In genomic region chr5:125267150-125267961, GRCm38 (mm10) we compare ENCODE assay signal across 8 mouse cellular contexts.
DNase-seq lines count a peak whose midpoint lies in the region; TF ChIP-seq lines count a peak whose summit lies in the region.

No protein-coding gene starts in this region.

- TF ChIP-seq CTCF in left cerebral cortex, adult 2 months (IDR thresholded peaks at IDR 0.05) = no peak
- TF ChIP-seq CTCF in embryonic fibroblast, embryonic 13.5 days (IDR thresholded peaks at IDR 0.05; ENCODE audit: borderline replicate concordance, insufficient read depth, low read length) = no peak

- intact Hi-C loops in left cerebral cortex, adult 2 months (cut with DNase I) = loop anchor here (1.0 to 2.0 kb wide), 3 partner anchors 41 to 211 kb away; no protein-coding TSS in a partner anchor
- intact Hi-C loops in left cerebral cortex, postnatal 25 days (cut with DNase I) = loop anchor here (1.0 to 5.0 kb wide), 4 partner anchors 41 to 210 kb away; partner anchors contain the start of gene Ncor2

- no peaks in the 10 kb centered on the region for H3K9me3 ChIP-seq in midbrain, embryonic 10.5 days (replicated peaks)

- H3K4me1 ChIP-seq in embryonic fibroblast, embryonic 13.5 days (ENCODE audit: control insufficient read depth, insufficient read depth, low read length) = peaks cover 2% of the 10 kb centered on the region; the same call in 1 of the 2 replicates
- H3K4me1 ChIP-seq in midbrain, embryonic 10.5 days = peaks cover 40% of the 10 kb centered on the region

- H3K4me3 ChIP-seq in left cerebral cortex, adult 2 months = no peak overlapping the region
- H3K4me3 ChIP-seq in embryonic fibroblast, embryonic 13.5 days (ENCODE audit: insufficient read depth, low read length) = no peak overlapping the region
- no peak overlapping the region for H3K4me3 ChIP-seq in midbrain, embryonic 10.5 days

- peak; percentile 61 to 67 for DNase-seq in left cerebral cortex, adult 2 months (ENCODE audit: extremely low spot score in 1 of 2, low spot score in 2 of 2)
- DNase-seq in left cerebral cortex, adult 9 months (ENCODE audit: low spot score in 2 of 2) = no peak
- peak; percentile 85 for DNase-seq in heart, postnatal 4 days
- DNase-seq in left cerebral cortex, postnatal 25 days (ENCODE audit: low spot score in 2 of 2) = peak; percentile 36 to 64
- DNase-seq in midbrain, embryonic 10.5 days (ENCODE audit: low spot score) = no peak
- DNase-seq in testis, postnatal 10 days (ENCODE audit: low spot score) = peak; percentile 73
- no peak for DNase-seq in urinary bladder, postnatal 10 days (ENCODE audit: low spot score)

- 71% methylated on average over 35 of the region's 35 CpGs for WGBS in midbrain, embryonic 10.5 days

- H3K27ac ChIP-seq in left cerebral cortex, adult 2 months = peak overlapping the region; percentile 32; the same call in 1 of the 2 replicates
- 0 out of 2 replicates have a peak overlapping the region, but pooled peaks have one; percentile 5 for H3K27ac ChIP-seq in embryonic fibroblast, embryonic 13.5 days (ENCODE audit: insufficient read depth, low read length)
- peak overlapping the region; percentile 58; the same call in 1 of the 2 replicates for H3K27ac ChIP-seq in midbrain, embryonic 10.5 days (replicated peaks)

- no peaks in the 10 kb centered on the region; the same call in 1 of the 2 replicates for H3K27me3 ChIP-seq in midbrain, embryonic 10.5 days (ENCODE audit: low read depth, poor library complexity, severe bottlenecking)

- H3K36me3 ChIP-seq in midbrain, embryonic 10.5 days = no peaks in the 10 kb centered on the region

- no peak for TF ChIP-seq POLR2A in embryonic fibroblast, embryonic 13.5 days (IDR thresholded peaks at IDR 0.05; ENCODE audit: low read depth, low read length)

Comparison
In these comparisons a context has a peak if more than half of its experiments do, and no peak if none do; other contexts are left out.
1. DNase-seq: peak in left cerebral cortex, adult 2 months (2 of 2), heart, postnatal 4 days (single experiment), left cerebral cortex, postnatal 25 days (2 of 2) and testis, postnatal 10 days (single experiment); none in left cerebral cortex, adult 9 months (0 of 2), midbrain, embryonic 10.5 days (single experiment) and urinary bladder, postnatal 10 days (single experiment).
2. H3K27ac ChIP-seq: peak in every context shown above with its lines; median percentile 58 in midbrain, embryonic 10.5 days; 32 in left cerebral cortex, adult 2 months; 5 in embryonic fibroblast, embryonic 13.5 days.